Mouse (Mus musculus): ENCODE results near the gene Gmfb. TPM values are rescaled to one million over a fixed set of nuclear protein-coding genes. Genes with fewer than 3 reads are reported as not detected.

The Gmfb gene
- polyA plus RNA-seq, 1 experiment from 2014 or later, result 116 TPM

Other genes with a start within 250 kb of the Gmfb start
- 51.8 and 55.5 TPM in 2 replicates for gene Cdkn3, start 61.7 kb downstream of the Gmfb start, polyA plus RNA-seq (2014; fragmentation: Nextera tagmentation; extraction: Ambion mirVana)
- gene Cnih1, start 33.8 kb downstream of the Gmfb start, polyA plus RNA-seq (2014; fragmentation: Nextera tagmentation; extraction: Ambion mirVana), result 193 and 209 TPM in 2 replicates
- 30.2 and 33.9 TPM in 2 replicates for gene Cgrrf1, start 9.9 kb upstream of the Gmfb start, polyA plus RNA-seq (2014; fragmentation: Nextera tagmentation; extraction: Ambion mirVana)
- gene Samd4, start 60.6 kb upstream of the Gmfb start, polyA plus RNA-seq (2014; fragmentation: Nextera tagmentation; extraction: Ambion mirVana), result 2.9 and 4.2 TPM in 2 replicates

Measured in forebrain, embryonic 11.5 days (tissue).